Mouse (Mus musculus): ENCODE results near the gene Itpkc.

Gene Itpkc

GRCm38 (mm10) chr7:27235726-27236125, 7.3 kb upstream of the Itpkc start:
- DNase-seq = no peak

GRCm38 (mm10) chr7:27233300-27233699, 4.8 kb upstream of the Itpkc start:
- no peak for DNase-seq

GRCm38 (mm10) chr7:27232781-27233281, 4.4 kb upstream of the Itpkc start, which contains the start of gene Coq8b:
TSS of gene Coq8b (plus strand) at chr7:27233023.
- DNase-seq = peak; percentile 92

GRCm38 (mm10) chr7:27231693-27232331, 3.4 kb upstream of the Itpkc start:
- DNase-seq = peak; percentile 62

GRCm38 (mm10) chr7:27230781-27231180, 2.3 kb upstream of the Itpkc start:
- no peak for DNase-seq

GRCm38 (mm10) chr7:27228865-27229264, 404 bp upstream of the Itpkc start:
- DNase-seq = no peak

- peak; percentile 77 for DNase-seq
Measured at GRCm38 (mm10) chr7:27227676-27228075, 785 bp downstream of the Itpkc start.

- no peak for DNase-seq
Measured at GRCm38 (mm10) chr7:27227276-27227675, 1.2 kb downstream of the Itpkc start.

- no peak for DNase-seq
Measured at GRCm38 (mm10) chr7:27224877-27225575, 3.4 kb downstream of the Itpkc start.

GRCm38 (mm10) chr7:27222538-27222937, 5.9 kb downstream of the Itpkc start:
- no peak for DNase-seq

GRCm38 (mm10) chr7:27221939-27222338, 6.5 kb downstream of the Itpkc start:
- no peak for DNase-seq

GRCm38 (mm10) chr7:27219937-27220336, 8.5 kb downstream of the Itpkc start:
- DNase-seq = no peak

GRCm38 (mm10) chr7:27218586-27218985, 9.9 kb downstream of the Itpkc start:
- peak; percentile 85 for DNase-seq

GRCm38 (mm10) chr7:27212626-27213025, 15.8 kb downstream of the Itpkc start:
- DNase-seq = no peak

- DNase-seq = peak; percentile 64
Measured at GRCm38 (mm10) chr7:27203730-27204449, 24.6 kb downstream of the Itpkc start.

- DNase-seq = no peak
Measured at GRCm38 (mm10) chr7:27198779-27199178, 29.7 kb downstream of the Itpkc start.

GRCm38 (mm10) chr7:27198355-27198754, 30.1 kb downstream of the Itpkc start:
- DNase-seq = no peak

- DNase-seq = no peak
Measured at GRCm38 (mm10) chr7:27197634-27198033, 30.8 kb downstream of the Itpkc start.

- no peak for DNase-seq
Measured at GRCm38 (mm10) chr7:27197136-27197535, 31.3 kb downstream of the Itpkc start.

- DNase-seq = peak; percentile 99
Measured at GRCm38 (mm10) chr7:27195681-27196611, 32.5 kb downstream of the Itpkc start, which contains the start of the genes BC024978 and Snrpa. TSS of gene BC024978 (plus strand) at chr7:27195781. TSS of gene Snrpa (minus strand) at chr7:27196271.

GRCm38 (mm10) chr7:27193731-27194130, 34.7 kb downstream of the Itpkc start:
- no peak for DNase-seq

GRCm38 (mm10) chr7:27192434-27192833, 36.0 kb downstream of the Itpkc start:
- DNase-seq = no peak

Data from cerebellum, adult 9-10 months (tissue).